Mouse (Mus musculus): ENCODE measurements at regions not wholly inside any gene's neighbourhood (a gene's known extent, or its start where the extent isn't known, plus 50 kb on each side); places are given as distances from the start of the nearest gene placed in this dataset.

DNA sequence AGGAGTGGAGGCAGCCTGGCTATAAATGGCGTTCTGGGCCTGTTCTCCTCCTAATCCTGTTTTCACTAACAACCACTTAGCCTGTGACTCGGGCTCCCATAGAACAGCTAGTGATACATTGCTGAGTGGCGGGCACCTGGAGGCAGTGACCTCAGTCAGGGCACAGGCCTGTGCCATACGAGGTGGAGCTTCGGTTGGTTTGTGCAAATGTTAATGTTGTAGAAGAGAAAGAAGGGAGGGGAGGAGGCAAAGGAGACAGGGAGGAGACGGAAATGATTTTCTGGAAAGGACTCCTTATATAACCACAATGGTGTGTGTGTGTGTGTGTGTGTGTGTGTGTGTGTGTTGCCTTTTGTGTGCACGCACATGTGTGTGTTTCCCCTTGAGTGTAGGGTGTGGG lies 148.4 kb downstream of the Cd83 start:
- Histone ChIP-seq H3K9me3 (ENCODE audit: low read length) (no peaks in the 10 kb centered on the region), H3K9ac (replicated peaks) (no peak overlapping the region), H3K36me3 (replicated peaks; ENCODE audit: insufficient read depth, low read length) (no peaks in the 10 kb centered on the region), H3K4me3 (ENCODE audit: low read depth, low read length) (no peak overlapping the region), H3K27ac (ENCODE audit: low read depth) (no peak overlapping the region), H3K27me3 (ENCODE audit: insufficient read depth, low read length) (no peaks in the 10 kb centered on the region), H3K4me2 (ENCODE audit: low read depth, low read length) (no peak overlapping the region), H3K4me1 (ENCODE audit: insufficient read depth) (no peaks in the 10 kb centered on the region)
- WGBS (ENCODE audit: insufficient replicate concordance), result 73% methylated on average over 7 of the region's 7 CpGs
- ATAC-seq, result no peak
- TF ChIP-seq CTCF (IDR thresholded peaks at IDR 0.05; ENCODE audit: low read depth), result no peak
- no peak for TF ChIP-seq EP300 (IDR thresholded peaks at IDR 0.05; ENCODE audit: low read depth)
- no peak for DNase-seq

DNA sequence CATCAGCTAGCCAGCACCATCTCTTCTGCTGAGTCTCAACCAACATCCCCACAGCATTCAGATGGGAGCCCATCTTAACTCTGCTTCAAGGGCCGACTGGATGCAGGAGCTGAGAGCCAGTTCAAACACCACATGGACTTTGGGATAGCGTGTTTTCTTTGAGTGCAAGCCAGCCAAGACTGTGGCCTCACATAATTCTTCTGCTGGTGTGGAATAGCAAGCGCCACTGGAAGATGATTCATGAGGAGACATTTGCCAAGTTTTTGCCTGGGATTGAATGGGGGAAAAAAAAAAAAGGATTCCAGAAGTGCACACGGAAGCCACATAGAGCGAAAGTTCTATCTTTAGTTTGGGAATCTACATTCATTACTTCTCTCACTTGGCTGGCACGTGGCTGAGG lies 150.7 kb downstream of the Cd83 start:
- H3K27me3 ChIP-seq (ENCODE audit: insufficient read depth, low read length), result no peaks in the 10 kb centered on the region
- TF ChIP-seq EP300 (IDR thresholded peaks at IDR 0.05; ENCODE audit: low read depth), result no peak
- no peak for TF ChIP-seq CTCF (IDR thresholded peaks at IDR 0.05; ENCODE audit: low read depth)
- H3K36me3 ChIP-seq (replicated peaks; ENCODE audit: insufficient read depth, low read length), result no peaks in the 10 kb centered on the region
- WGBS (ENCODE audit: insufficient replicate concordance), result 67% methylated on average over 6 of the region's 6 CpGs
- H3K9me3 ChIP-seq (ENCODE audit: low read length), result no peaks in the 10 kb centered on the region
- H3K9ac ChIP-seq (replicated peaks), result no peak overlapping the region
- ATAC-seq (no peak), DNase-seq (no peak)
- no peak overlapping the region for H3K27ac ChIP-seq (ENCODE audit: low read depth)
- no peak overlapping the region for H3K4me3 ChIP-seq (ENCODE audit: low read depth, low read length)
- no peaks in the 10 kb centered on the region for H3K4me1 ChIP-seq (ENCODE audit: insufficient read depth)
- H3K4me2 ChIP-seq (ENCODE audit: low read depth, low read length), result no peak overlapping the region

DNA sequence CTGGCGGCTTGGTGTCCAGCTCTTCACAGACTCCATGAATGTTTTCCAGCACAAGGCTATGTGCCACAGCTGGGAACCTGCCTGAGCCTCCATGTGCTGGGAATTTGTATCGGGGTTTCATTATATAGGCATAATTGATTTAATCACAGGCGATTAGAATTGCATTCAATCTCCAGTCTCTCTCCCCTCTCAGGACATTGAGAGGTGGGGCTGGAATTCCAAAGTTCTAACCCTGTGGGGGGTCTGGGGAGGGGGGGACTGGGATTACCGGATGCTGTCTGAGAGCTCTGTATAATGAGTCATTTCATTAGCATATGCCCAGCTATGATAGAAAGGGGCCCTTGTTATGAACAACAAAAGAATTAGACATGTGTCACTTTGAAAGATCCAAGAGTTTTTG lies 151.9 kb downstream of the Cd83 start:
- Histone ChIP-seq H3K27ac (ENCODE audit: low read depth) (no peak overlapping the region), H3K4me2 (ENCODE audit: low read depth, low read length) (no peak overlapping the region), H3K4me1 (ENCODE audit: insufficient read depth) (0 out of 2 replicates have a peak, but pooled peaks cover 2% of the 10 kb centered on the region), H3K9ac (replicated peaks) (no peak overlapping the region), H3K9me3 (ENCODE audit: low read length) (no peaks in the 10 kb centered on the region), H3K27me3 (ENCODE audit: insufficient read depth, low read length) (no peaks in the 10 kb centered on the region), H3K36me3 (replicated peaks; ENCODE audit: insufficient read depth, low read length) (no peaks in the 10 kb centered on the region), H3K4me3 (ENCODE audit: low read depth, low read length) (no peak overlapping the region)
- no peak for DNase-seq
- 76% methylated on average over 4 of the region's 4 CpGs for WGBS (ENCODE audit: insufficient replicate concordance)
- TF ChIP-seq CTCF (IDR thresholded peaks at IDR 0.05; ENCODE audit: low read depth) (no peak), EP300 (IDR thresholded peaks at IDR 0.05; ENCODE audit: low read depth) (no peak)
- ATAC-seq, result no peak

GRCm38 (mm10) chr13:43938611-43939010 lies 154.0 kb downstream of the Cd83 start:
- Histone ChIP-seq H3K27ac (ENCODE audit: low read depth) (no peak overlapping the region), H3K27me3 (ENCODE audit: insufficient read depth, low read length) (no peaks in the 10 kb centered on the region), H3K9ac (replicated peaks) (no peak overlapping the region), H3K4me1 (ENCODE audit: insufficient read depth) (0 out of 2 replicates have a peak, but pooled peaks cover 2% of the 10 kb centered on the region), H3K4me3 (ENCODE audit: low read depth, low read length) (no peak overlapping the region), H3K4me2 (ENCODE audit: low read depth, low read length) (no peak overlapping the region), H3K36me3 (replicated peaks; ENCODE audit: insufficient read depth, low read length) (no peaks in the 10 kb centered on the region), H3K9me3 (ENCODE audit: low read length) (no peaks in the 10 kb centered on the region)
- DNase-seq, result no peak
- WGBS (ENCODE audit: insufficient replicate concordance), result 72% methylated on average over 7 of the region's 7 CpGs
- TF ChIP-seq EP300 (IDR thresholded peaks at IDR 0.05; ENCODE audit: low read depth) (no peak), CTCF (IDR thresholded peaks at IDR 0.05; ENCODE audit: low read depth) (no peak)
- ATAC-seq, result no peak

DNA sequence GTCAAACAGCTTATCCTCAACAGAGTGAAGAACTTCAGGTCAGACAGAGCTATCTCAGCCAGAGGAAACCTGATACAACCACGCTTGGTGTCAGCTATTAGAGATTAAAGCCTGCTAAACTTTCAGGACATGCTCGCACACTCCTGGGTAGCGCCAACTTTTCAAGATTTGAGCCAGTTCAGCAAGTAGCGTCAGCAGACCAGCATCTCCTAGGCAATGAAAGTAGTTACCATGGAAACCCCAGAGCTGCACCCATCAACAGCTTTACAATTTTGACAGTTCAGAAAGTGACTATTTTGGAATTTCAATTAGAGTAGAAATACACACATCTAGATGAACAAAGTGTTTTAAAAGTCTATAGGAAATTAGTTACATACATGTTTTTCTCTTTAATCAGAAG lies 154.8 kb downstream of the Cd83 start:
- H3K27me3 ChIP-seq (ENCODE audit: insufficient read depth, low read length), result no peaks in the 10 kb centered on the region
- DNase-seq, result no peak
- H3K27ac ChIP-seq (ENCODE audit: low read depth), result no peak overlapping the region
- H3K4me3 ChIP-seq (ENCODE audit: low read depth, low read length), result no peak overlapping the region
- H3K4me1 ChIP-seq (ENCODE audit: insufficient read depth), result 0 out of 2 replicates have a peak, but pooled peaks cover 2% of the 10 kb centered on the region
- H3K4me2 ChIP-seq (ENCODE audit: low read depth, low read length), result no peak overlapping the region
- ATAC-seq, result no peak
- no peaks in the 10 kb centered on the region for H3K36me3 ChIP-seq (replicated peaks; ENCODE audit: insufficient read depth, low read length)
- no peak for TF ChIP-seq EP300 (IDR thresholded peaks at IDR 0.05; ENCODE audit: low read depth)
- no peaks in the 10 kb centered on the region for H3K9me3 ChIP-seq (ENCODE audit: low read length)
- no peak overlapping the region for H3K9ac ChIP-seq (replicated peaks)
- WGBS (ENCODE audit: insufficient replicate concordance), result 68% methylated on average over 4 of the region's 4 CpGs

DNA sequence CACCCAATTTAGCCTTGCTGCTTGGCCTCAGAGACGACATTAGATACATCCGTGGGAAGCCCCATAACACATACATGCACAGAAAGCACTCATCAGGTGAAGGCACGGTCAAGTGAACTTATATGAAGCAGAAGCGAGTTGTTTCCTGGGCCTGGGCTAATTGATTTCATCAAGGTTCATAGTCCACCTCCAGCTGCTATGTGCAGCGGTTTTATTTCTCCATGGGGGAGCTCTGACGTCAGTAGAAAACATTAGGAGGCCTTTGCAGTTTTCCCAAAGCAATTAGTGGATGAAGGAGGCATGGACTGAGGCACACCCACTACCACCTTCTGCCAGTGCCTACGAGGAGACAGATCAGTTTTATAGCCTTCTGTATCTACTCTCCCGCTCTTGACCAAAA lies 157.2 kb downstream of the Cd83 start:
- DNase-seq (peak; percentile 20), ATAC-seq (peak; percentile 85)
- Histone ChIP-seq H3K9me3 (ENCODE audit: low read length) (no peaks in the 10 kb centered on the region), H3K4me1 (ENCODE audit: insufficient read depth) (0 out of 2 replicates have a peak, but pooled peaks cover 2% of the 10 kb centered on the region), H3K4me3 (ENCODE audit: low read depth, low read length) (no peak overlapping the region), H3K27me3 (ENCODE audit: insufficient read depth, low read length) (no peaks in the 10 kb centered on the region), H3K9ac (replicated peaks) (no peak overlapping the region), H3K27ac (ENCODE audit: low read depth) (no peak overlapping the region), H3K4me2 (ENCODE audit: low read depth, low read length) (no peak overlapping the region), H3K36me3 (replicated peaks; ENCODE audit: insufficient read depth, low read length) (no peaks in the 10 kb centered on the region)
- 62% methylated on average over 8 of the region's 8 CpGs for WGBS (ENCODE audit: insufficient replicate concordance)
- TF ChIP-seq EP300 (IDR thresholded peaks at IDR 0.05; ENCODE audit: low read depth) (no peak), CTCF (IDR thresholded peaks at IDR 0.05; ENCODE audit: low read depth) (no peak)

- Histone ChIP-seq H3K36me3 (replicated peaks; ENCODE audit: insufficient read depth, low read length) (no peaks in the 10 kb centered on the region), H3K4me3 (ENCODE audit: low read depth, low read length) (no peak overlapping the region), H3K4me1 (ENCODE audit: insufficient read depth) (no peaks in the 10 kb centered on the region), H3K9ac (replicated peaks) (no peak overlapping the region), H3K27me3 (ENCODE audit: insufficient read depth, low read length) (no peaks in the 10 kb centered on the region), H3K27ac (ENCODE audit: low read depth) (no peak overlapping the region), H3K4me2 (ENCODE audit: low read depth, low read length) (no peak overlapping the region), H3K9me3 (ENCODE audit: low read length) (no peaks in the 10 kb centered on the region)
- 67% methylated on average over 3 of the region's 3 CpGs for WGBS (ENCODE audit: insufficient replicate concordance)
- ATAC-seq (no peak), DNase-seq (no peak)
- TF ChIP-seq EP300 (IDR thresholded peaks at IDR 0.05; ENCODE audit: low read depth) (no peak), CTCF (IDR thresholded peaks at IDR 0.05; ENCODE audit: low read depth) (no peak)
Measured at GRCm38 (mm10) chr13:43948606-43949005, 164.0 kb downstream of the Cd83 start.
